Mouse (Mus musculus) forebrain, embryonic 16.5 days (tissue): ENCODE results near the gene Macrod2. TPM values are rescaled to one million over a fixed set of nuclear protein-coding genes. Genes with fewer than 3 reads are reported as not detected.

Source experiments
- ATAC-seq: fragments of 200-750 bp; cut with Nextera tagmentation; 2 replicates; pipeline ENCODE4 v1.8.0; 2017; ENCODE audit warnings: mild to moderate bottlenecking, moderate library complexity
- H3K27ac ChIP-seq: fragments of 300-500 bp; sonication (generic); 2 replicates; pipeline ENCODE4 v1.5.1; 2014; ENCODE audit warnings: low read length, control low read depth
- H3K27me3 ChIP-seq: fragments of 300-500 bp; sonication (generic); replicated peaks from 2 replicates; pipeline ENCODE4 v1.6.1; 2014; ENCODE audit warnings: low read length; ENCODE audit not compliant: control insufficient read depth, insufficient read depth
- H3K36me3 ChIP-seq: fragments of 300-500 bp; sonication (generic); 2 replicates; pipeline ENCODE4 v1.6.1; 2014; ENCODE audit not compliant: control insufficient read depth, insufficient read depth
- H3K4me1 ChIP-seq: fragments of 300-500 bp; sonication (generic); replicated peaks from 2 replicates; pipeline ENCODE4 v1.6.1; 2014; ENCODE audit warnings: low read length; ENCODE audit not compliant: control insufficient read depth, insufficient read depth
- H3K4me2 ChIP-seq: fragments of 300-500 bp; sonication (generic); 2 replicates; pipeline ENCODE4 v1.6.1; 2014; ENCODE audit warnings: mild to moderate bottlenecking, low read length, control low read depth
- H3K4me3 ChIP-seq: fragments of 300-500 bp; sonication (generic); replicated peaks from 2 replicates; pipeline ENCODE4 v1.5.1; 2014; ENCODE audit warnings: mild to moderate bottlenecking, low read length, control low read depth
- H3K9ac ChIP-seq: fragments of 300-500 bp; sonication (generic); replicated peaks from 2 replicates; pipeline ENCODE4 v1.6.1; 2014; ENCODE audit warnings: low read depth, low read length, control low read depth
- H3K9me3 ChIP-seq: fragments of 300-500 bp; sonication (generic); 2 replicates; pipeline ENCODE4 v1.6.1; 2016; ENCODE audit warnings: low read length; ENCODE audit not compliant: control insufficient read depth
- WGBS: fragments of 180-500 bp; shearing (Covaris S2); extraction: QIAGEN DNeasy Blood & Tissue Kit; methylation state at CpG from one replicate; pipeline ENCODE4 v1.1.7; 2014; 5-methylcytosine and 5-hydroxymethylcytosine counted together
- polyA plus RNA-seq: library from polyadenylated mRNA; unstranded; fragments of >200 nt; fragmentation: Nextera tagmentation; extraction: Ambion mirVana; gene quantifications from 2 replicates; pipeline ENCODE4 v1.2.1, GENCODE M21; 2015

Macrod2 gene
- polyA plus RNA-seq, 1 experiment from 2014 or later: 108 TPM

DNA sequence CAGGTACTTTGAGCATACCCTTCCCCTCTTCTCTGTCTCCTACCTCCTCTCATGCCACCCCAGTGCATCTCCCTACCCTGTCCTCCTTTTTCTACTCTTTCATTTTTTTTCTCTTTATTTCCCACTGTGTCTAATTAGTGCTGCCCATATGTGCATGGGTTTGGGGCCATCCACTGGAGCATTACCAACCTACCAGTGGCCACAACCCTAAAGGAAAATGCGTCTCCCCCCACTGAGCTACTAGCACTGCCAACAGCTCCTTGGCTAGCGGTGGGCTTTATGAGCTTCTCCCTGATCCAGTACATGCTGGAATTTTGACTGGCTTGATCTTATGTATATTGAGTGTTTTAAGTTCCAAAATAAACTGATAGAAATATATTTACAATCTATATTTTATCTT lies 1949.6 kb downstream of the Macrod2 start:
- no peaks in the 10 kb centered on the region for H3K36me3 ChIP-seq
- H3K4me2 ChIP-seq: no peak overlapping the region
- H3K4me3 ChIP-seq: no peak overlapping the region
- no peak overlapping the region for H3K27ac ChIP-seq
- H3K9me3 ChIP-seq: no peaks in the 10 kb centered on the region
- H3K27me3 ChIP-seq: no peaks in the 10 kb centered on the region
- 64% methylated on average over 2 of the region's 2 CpGs for WGBS
- no peaks in the 10 kb centered on the region for H3K4me1 ChIP-seq
- H3K9ac ChIP-seq: no peak overlapping the region
- ATAC-seq: no peak

DNA sequence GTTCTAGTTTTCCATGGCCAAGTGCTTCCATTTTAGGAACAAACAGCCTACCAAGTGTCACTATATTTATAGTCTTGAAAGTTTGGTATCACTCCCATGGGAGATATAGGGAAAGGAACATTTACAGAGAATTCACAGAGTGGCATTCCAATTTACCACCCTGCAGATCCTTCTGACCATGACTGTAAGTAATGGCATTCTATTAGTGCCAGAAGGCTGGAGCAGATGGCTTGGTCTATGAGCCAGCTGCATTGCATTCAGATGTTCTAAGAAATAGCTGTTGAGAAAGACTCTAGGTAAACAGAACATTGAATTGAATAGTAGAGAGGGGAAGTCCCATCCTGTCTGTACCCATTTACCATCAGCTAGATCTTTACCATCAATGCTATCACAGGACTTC lies 1954.7 kb downstream of the Macrod2 start:
- Histone ChIP-seq H3K36me3 (no peaks in the 10 kb centered on the region), H3K4me1 (no peaks in the 10 kb centered on the region), H3K9me3 (no peaks in the 10 kb centered on the region), H3K4me2 (no peak overlapping the region), H3K27ac (no peak overlapping the region), H3K27me3 (no peaks in the 10 kb centered on the region), H3K4me3 (no peak overlapping the region), H3K9ac (no peak overlapping the region)
- no peak for ATAC-seq

DNA sequence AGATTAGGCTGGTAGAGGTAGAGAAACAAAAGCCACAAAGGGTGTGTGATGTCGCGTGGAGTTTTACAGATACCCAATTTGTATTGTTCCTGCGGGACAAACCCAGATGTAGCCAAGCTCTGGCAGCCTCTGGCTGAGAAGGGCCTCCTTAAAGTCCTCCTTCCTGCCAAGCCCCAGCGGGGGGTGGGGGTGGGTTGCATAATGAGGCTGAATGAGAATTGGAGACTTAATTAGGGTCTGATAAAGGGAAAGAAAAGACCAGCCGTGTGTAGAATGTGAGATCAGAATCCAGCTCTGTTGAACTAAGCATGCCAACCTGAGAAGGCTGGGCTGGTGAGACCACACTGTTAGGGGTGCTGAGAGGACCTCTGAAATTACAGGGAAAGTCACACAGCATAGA lies 1967.8 kb downstream of the Macrod2 start:
- H3K4me3 ChIP-seq: no peak overlapping the region
- no peak overlapping the region for H3K4me2 ChIP-seq
- H3K36me3 ChIP-seq: no peaks in the 10 kb centered on the region
- H3K9ac ChIP-seq: no peak overlapping the region
- peak overlapping the region; percentile 23; the same call in 1 of the 2 replicates for H3K27ac ChIP-seq
- peaks cover 4% of the 10 kb centered on the region for H3K4me1 ChIP-seq
- H3K27me3 ChIP-seq: no peaks in the 10 kb centered on the region
- H3K9me3 ChIP-seq: no peaks in the 10 kb centered on the region
- WGBS: 0% methylated on average over 5 of the region's 5 CpGs
- peak; percentile 96 for ATAC-seq

DNA sequence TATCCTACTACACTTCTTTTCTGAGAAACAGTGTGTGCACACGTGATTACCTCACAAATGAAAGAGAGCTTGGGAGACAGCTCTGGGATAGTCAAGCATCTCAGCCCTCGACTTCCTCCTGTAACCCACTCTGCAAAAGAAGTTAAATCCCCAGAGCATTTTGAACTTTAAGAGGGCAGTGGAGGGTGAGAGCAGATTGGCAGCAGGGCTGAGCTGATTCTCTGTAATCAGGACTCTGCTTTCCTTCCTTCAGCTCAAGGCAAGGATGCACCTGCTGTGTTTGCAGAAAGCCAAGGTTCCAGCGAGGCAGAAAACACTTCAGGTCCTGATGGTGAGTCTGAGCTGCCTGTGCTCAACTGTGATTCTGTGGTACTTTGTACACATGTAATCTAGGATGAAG lies 1978.9 kb downstream of the Macrod2 start:
- H3K36me3 ChIP-seq: no peaks in the 10 kb centered on the region
- no peak overlapping the region for H3K9ac ChIP-seq
- no peaks in the 10 kb centered on the region for H3K9me3 ChIP-seq
- no peak for ATAC-seq
- no peak overlapping the region for H3K4me3 ChIP-seq
- H3K4me1 ChIP-seq: no peaks in the 10 kb centered on the region
- WGBS: 6% methylated on average over 3 of the region's 3 CpGs
- no peak overlapping the region for H3K4me2 ChIP-seq
- no peaks in the 10 kb centered on the region for H3K27me3 ChIP-seq
- H3K27ac ChIP-seq: no peak overlapping the region

DNA sequence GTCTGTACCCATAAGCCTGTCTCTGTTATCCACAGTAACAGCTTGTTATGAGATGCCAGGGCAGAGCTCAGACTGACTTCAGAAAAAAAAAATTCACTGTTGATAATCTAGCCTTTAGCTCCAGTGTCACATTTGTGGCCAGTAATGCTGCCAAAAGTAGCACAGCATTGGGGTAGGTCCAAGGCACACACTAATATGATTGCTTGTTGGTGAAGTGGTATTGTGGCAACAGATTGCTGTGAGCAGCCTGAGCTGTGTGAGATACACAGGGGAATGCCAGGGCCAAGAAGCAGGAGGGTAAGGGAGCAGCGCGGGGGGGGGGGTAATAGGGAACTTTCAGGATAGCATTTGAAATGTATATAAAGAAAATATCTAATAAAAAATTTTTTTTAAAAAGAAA lies 1985.5 kb downstream of the Macrod2 start:
- H3K27me3 ChIP-seq: no peaks in the 10 kb centered on the region
- H3K9ac ChIP-seq: no peak overlapping the region
- H3K4me3 ChIP-seq: no peak overlapping the region
- 65% methylated on average over 2 of the region's 2 CpGs for WGBS
- peak; percentile 80; the same call in 1 of the 2 replicates for ATAC-seq
- no peak overlapping the region for H3K27ac ChIP-seq
- no peaks in the 10 kb centered on the region for H3K36me3 ChIP-seq
- no peaks in the 10 kb centered on the region for H3K9me3 ChIP-seq
- H3K4me1 ChIP-seq: peaks cover 8% of the 10 kb centered on the region; the same call in 1 of the 2 replicates
- H3K4me2 ChIP-seq: no peak overlapping the region

DNA sequence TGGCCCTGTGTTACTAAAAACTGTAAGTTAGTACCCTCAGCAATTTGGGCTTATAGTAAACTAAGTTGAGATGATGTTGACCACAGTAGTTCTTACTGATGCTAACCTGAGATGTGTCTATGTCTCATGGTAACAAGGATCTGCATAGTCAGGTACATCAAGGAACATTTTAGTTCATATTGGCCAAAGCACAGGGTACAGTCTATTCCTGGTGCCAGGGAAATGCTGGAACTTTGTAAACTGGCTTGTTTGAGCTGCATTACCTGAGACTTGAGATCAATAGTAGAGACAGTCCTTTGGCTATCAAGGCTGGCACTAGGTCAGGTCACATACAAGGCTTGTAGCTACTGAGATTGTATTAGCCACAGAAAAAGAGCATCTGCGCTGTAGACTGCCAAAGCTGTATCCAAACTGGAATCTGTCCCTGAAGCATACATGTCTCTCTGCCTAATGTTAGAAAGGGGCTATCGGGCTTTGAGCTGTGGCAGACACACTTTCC lies 1986.0 kb downstream of the Macrod2 start:
- no peak overlapping the region for H3K4me3 ChIP-seq
- H3K36me3 ChIP-seq: no peaks in the 10 kb centered on the region
- H3K4me1 ChIP-seq: peaks cover 8% of the 10 kb centered on the region; the same call in 1 of the 2 replicates
- H3K27me3 ChIP-seq: no peaks in the 10 kb centered on the region
- H3K9me3 ChIP-seq: no peaks in the 10 kb centered on the region
- H3K4me2 ChIP-seq: no peak overlapping the region
- no peak overlapping the region for H3K27ac ChIP-seq
- ATAC-seq: no peak
- H3K9ac ChIP-seq: no peak overlapping the region
- WGBS: 78% methylated on average over 2 of the region's 2 CpGs

DNA sequence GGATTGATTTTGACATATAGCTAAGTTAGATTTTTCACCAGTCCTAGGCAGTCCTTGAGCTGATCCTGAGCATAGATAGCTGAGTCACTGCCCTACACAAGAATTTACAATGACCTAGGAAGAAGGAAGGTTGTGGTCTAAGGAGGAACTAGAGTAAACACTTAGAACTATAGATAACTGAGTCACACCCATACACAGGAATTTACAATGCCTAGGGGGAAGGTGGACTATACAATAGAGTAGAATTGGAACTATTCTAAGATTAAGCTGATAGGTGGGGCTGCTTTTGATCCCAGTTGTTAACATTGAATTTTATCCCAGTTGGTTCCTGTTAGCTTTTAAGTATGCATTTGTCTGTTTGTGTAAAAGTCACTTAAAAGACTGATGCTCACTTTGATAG lies 1998.4 kb downstream of the Macrod2 start:
- no peaks in the 10 kb centered on the region for H3K4me1 ChIP-seq
- H3K9me3 ChIP-seq: no peaks in the 10 kb centered on the region
- no peak overlapping the region for H3K4me3 ChIP-seq
- H3K27ac ChIP-seq: no peak overlapping the region
- no peak overlapping the region for H3K4me2 ChIP-seq
- H3K36me3 ChIP-seq: no peaks in the 10 kb centered on the region
- no peaks in the 10 kb centered on the region for H3K27me3 ChIP-seq
- ATAC-seq: no peak
- H3K9ac ChIP-seq: no peak overlapping the region

DNA sequence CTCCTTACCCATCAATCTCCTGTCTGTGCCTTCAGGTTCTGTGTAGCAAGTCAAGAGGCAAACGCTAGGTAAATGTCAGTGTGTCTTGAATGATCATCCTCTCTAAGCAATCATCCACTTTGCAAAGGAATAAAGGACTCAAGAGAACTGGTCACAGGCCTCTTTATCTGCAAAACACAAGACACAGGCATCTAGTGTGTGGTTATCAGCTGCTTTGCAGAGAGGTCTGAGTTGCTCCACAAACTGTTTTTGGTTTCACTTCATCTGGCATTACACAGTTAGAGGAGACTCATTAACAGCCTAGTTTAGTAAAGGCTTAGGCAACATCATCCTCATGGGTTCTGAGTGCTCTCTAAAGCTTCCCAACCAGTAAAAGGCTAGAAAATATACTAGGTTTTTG lies 2004.4 kb downstream of the Macrod2 start:
- no peak for ATAC-seq
- Histone ChIP-seq H3K4me1 (peaks cover 16% of the 10 kb centered on the region; the same call in 1 of the 2 replicates), H3K27me3 (no peaks in the 10 kb centered on the region), H3K27ac (no peak overlapping the region), H3K9ac (no peak overlapping the region), H3K9me3 (no peaks in the 10 kb centered on the region), H3K4me2 (no peak overlapping the region), H3K4me3 (no peak overlapping the region), H3K36me3 (no peaks in the 10 kb centered on the region)
- WGBS: 71% methylated on average over 1 of the region's 1 CpGs

DNA sequence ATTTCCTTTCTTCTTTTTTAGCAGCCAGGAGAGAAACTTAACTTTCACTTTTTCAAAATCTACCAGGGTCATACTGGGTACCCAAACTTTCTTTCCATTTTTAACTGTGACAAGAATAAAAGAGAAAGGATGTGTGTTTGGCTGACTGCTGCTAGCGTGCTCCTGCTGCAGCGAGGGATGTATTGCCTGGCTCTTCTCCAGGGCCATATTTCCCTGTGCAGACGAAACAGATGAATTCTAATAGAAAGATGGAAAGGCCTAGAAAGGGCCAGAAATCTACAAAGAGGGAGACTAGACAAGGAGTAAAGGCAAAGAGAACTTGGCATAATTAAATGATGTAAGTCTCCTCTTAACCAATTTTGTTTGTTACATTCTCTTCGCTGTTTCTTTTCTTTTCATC lies 2005.7 kb downstream of the Macrod2 start:
- Histone ChIP-seq H3K9me3 (no peaks in the 10 kb centered on the region), H3K27me3 (no peaks in the 10 kb centered on the region), H3K27ac (no peak overlapping the region), H3K4me1 (peaks cover 16% of the 10 kb centered on the region; the same call in 1 of the 2 replicates), H3K9ac (no peak overlapping the region), H3K4me2 (no peak overlapping the region), H3K36me3 (no peaks in the 10 kb centered on the region), H3K4me3 (no peak overlapping the region)
- 48% methylated on average over 4 of the region's 4 CpGs for WGBS
- ATAC-seq: no peak

DNA sequence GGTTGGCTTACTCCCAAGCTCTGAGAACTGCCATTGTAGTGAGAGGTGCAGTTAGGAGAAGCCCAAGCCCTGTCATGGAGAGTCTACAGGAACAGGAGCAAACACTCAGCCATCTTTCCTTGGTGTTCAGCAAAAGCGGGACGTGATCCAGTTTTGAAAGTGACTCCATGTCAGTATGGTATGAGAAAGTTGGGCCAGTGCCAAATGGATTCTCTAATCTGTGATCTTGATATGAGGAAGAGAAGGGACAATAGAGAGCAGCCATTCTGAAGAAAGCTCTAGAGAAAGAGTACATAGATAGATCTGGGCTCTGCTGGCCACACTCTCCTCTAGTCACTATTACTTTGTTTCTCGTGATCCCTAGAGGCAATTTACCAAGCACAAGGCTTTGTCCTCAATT lies 2006.2 kb downstream of the Macrod2 start:
- no peaks in the 10 kb centered on the region for H3K27me3 ChIP-seq
- H3K9ac ChIP-seq: no peak overlapping the region
- H3K9me3 ChIP-seq: no peaks in the 10 kb centered on the region
- peaks cover 16% of the 10 kb centered on the region; the same call in 1 of the 2 replicates for H3K4me1 ChIP-seq
- no peak overlapping the region for H3K4me3 ChIP-seq
- 68% methylated on average over 3 of the region's 3 CpGs for WGBS
- ATAC-seq: no peak
- no peak overlapping the region for H3K4me2 ChIP-seq
- H3K27ac ChIP-seq: no peak overlapping the region
- H3K36me3 ChIP-seq: no peaks in the 10 kb centered on the region
